Mouse (Mus musculus) neutrophil, adult 5-6 weeks (primary cell): ENCODE results near the gene Ccm2. TPM values are rescaled to one million over a fixed set of nuclear protein-coding genes. Genes with fewer than 3 reads are reported as not detected.

ENCODE experiments used
- ATAC-seq: fragments of 151-379, 151-347 bp; 2 replicates; pipeline ENCODE4 v1.8.0; 2017; ENCODE audit warnings: mild to moderate bottlenecking, moderate TSS enrichment; ENCODE audit not compliant: insufficient number of reproducible peaks, poor library complexity, low FRiP score, severe bottlenecking; ENCODE audit errors: extremely low read depth
- total RNA-seq: library from RNA; stranded (forward); fragments of 200-1000 nt; gene quantifications from 2 replicates; pipeline ENCODE4 v1.2.3, GENCODE M21; 2017

The Ccm2 gene
- total RNA-seq, 1 experiment from 2014 or later: 297 TPM

DNA sequence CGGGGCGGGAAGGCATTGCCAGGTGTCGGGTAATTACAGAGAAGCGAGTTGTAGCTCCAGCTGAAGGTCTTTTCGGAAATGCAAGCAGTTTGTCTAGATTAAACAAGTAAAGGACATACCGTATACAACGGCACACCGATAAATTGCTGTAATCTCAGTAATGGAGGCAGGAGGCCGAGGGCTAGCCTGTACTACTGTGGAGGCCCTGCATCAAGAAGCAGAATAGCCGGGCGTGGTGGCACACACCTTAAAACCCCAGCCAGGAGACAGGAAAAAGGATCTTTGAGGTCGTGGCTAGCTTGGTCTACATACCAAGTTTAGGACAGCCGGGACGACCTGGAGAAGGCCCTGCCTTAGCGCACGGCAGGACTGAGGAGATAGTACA, 79.7 kb downstream of the Ccm2 start:
- ATAC-seq: no peak

DNA sequence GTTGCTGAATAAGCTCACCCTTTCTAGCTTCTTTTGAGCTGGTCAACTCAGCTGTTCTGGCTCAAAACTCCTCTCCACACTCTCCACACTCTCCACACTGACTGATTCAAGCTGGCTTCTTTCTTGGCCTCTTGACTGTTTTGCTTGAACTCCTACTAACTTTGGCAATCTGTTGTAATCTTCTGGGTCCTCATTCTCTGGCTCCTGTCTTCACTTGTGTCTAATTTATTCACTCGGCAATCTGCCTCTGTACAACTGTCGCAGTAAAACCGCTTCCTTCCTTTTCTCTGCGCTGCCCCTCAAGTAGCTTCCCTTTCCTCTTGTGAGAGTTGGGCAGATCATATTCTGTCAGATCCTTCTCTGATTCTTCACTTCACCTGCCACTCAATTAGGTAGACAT, 81.0 kb downstream of the Ccm2 start:
- ATAC-seq: peak; percentile 45

DNA sequence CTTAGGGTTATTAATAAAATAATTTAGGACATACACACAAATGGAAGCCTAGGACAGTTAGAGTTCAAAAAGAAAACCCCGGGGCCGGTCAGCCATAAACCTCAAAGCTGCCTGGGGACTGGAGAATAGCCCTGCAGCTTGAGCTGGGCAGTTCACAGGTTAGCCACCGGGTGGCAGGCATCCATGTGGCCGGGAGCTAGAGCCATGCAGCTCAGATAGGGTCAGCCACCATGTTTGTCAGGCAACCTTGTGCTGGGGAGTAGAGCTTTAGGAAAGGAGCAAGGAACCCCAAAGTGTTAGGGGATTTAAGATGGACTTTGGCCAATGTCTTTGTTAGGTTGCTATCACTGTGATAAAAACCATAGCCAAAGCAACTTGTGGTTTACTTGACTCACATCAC, 81.9 kb downstream of the Ccm2 start:
- peak; percentile 44; the same call in 1 of the 2 replicates for ATAC-seq

DNA sequence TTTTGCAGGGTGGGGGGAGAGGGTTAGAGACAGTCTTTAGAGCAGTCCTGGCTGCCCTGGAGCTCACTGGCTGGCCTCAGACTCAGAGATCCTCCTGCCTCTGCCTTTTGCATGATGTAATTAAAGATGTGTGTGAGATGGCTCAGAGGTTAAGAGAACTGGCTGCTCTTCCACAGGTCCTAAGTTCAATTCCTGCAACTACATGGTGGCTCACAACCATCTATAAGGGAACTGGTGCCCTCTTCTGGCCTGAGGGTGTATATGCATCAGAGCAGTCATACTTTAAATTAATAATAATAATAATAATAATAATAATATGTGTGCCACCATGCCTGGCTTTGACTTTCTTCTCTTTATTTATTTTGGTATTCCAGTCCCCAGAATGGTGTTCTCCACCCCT, 83.0 kb downstream of the Ccm2 start:
- no peak for ATAC-seq

DNA sequence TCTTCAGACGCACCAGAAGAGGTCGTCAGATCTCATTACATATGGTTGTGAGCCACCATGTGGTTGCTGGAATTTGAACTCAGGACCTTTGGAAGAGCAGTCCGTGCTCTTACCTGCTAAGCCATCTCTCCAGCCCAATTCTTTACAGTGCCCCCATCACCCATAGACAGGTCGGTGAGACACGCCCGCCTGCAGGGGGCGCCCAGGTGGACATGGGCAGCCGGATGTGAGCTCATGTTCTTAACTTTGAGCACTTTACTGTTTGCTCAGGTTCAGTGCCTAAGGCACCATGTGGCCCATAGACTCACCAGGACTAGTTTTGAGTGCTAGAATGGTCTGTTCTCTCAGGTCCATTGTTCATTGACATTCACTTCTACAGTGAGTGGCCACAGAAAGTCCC, 89.5 kb downstream of the Ccm2 start:
- no peak for ATAC-seq

DNA sequence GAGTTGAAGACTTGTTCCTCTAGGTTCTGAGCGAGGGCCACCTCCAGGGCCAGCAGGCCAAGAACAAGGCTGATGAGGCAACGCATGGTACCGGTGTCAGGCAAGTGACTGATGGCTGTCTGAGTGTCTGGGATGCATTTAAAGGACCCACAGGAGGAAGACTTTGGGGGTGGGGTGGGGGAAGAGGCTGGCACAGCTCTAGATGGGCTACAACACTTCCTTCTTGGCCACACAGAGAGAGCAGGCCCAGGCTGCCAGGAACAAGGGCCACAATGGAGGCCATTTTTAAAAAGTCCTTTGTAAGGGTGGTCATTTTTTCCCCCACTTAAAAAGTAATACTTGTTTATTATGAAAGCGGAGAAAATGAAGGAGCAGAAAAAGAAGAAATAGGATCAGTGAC, 91.8 kb downstream of the Ccm2 start, which contains the start of gene Wap:
TSS of gene Wap (minus strand) at position 101 of the 400 bp plus-strand sequence.
- ATAC-seq: no peak

DNA sequence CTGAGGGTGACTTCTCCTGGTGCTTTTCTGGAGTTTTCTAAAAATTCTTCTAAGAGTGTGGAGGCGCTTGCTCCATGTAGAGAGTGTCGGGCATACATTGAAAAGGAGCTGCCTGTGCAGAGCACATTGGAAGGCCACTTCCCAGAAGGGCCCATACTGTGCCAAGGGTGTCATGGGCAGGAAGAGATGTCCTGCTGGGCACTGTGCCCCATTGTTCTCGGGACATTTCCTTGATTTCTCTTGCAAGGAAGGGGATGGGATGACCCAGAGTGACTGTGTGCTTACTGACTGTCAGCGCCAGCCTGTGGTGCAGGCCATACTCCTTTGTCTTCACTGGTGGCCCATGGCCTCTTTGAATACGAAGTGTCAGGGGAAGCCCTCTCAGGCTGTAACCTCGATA, 92.4 kb downstream of the Ccm2 start:
- no peak for ATAC-seq

DNA sequence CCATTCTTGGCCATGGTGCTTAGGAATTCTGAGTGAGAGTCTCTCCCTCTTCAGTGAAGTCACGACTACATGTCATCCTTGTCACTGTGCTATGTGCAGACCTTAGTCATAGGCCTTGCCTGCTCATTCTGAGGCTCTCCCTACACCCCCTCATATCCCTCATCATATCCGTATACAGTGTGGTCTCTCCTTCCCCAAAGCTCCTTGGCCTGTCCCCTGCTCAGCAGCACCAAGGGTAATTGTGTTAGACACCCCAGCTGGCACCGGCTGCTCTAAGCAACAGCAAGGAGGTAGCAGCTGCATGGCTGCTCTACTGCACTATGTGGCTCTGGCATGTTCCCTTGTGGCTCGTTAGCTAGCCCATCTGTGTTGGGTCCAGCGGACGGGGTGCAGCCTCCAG, 97.9 kb downstream of the Ccm2 start:
- ATAC-seq: no peak

Other genes with a start within 250 kb of the Ccm2 start
- 29.6 and 32.9 TPM in 2 replicates for gene Zmiz2, start 157.8 kb upstream of the Ccm2 start, total RNA-seq
- 569 and 595 TPM in 2 replicates for gene Ppia, start 131.4 kb upstream of the Ccm2 start, total RNA-seq
- gene H2afv, start 102.4 kb upstream of the Ccm2 start, total RNA-seq: 41.4 and 46.2 TPM in 2 replicates
- gene Purb, start 71.0 kb upstream of the Ccm2 start, total RNA-seq: 73.4 and 75.8 TPM in 2 replicates
- gene Myo1g, start 25.9 kb upstream of the Ccm2 start, total RNA-seq: 169 and 182 TPM in 2 replicates
- 0.12 TPM in 2 replicates for gene Nacad, start 59.2 kb downstream of the Ccm2 start, total RNA-seq
- 22.5 and 27.6 TPM in 2 replicates for gene Tbrg4, start 79.2 kb downstream of the Ccm2 start, total RNA-seq
- gene Wap, start 91.8 kb downstream of the Ccm2 start, total RNA-seq: not detected in 2 replicates
- 0.37 TPM in 1 of 2 replicates, not detected in the other for gene Ramp3, start 111.6 kb downstream of the Ccm2 start, total RNA-seq